ENCODE assay signal across 17 mouse cellular contexts in the genomic region with DNA sequence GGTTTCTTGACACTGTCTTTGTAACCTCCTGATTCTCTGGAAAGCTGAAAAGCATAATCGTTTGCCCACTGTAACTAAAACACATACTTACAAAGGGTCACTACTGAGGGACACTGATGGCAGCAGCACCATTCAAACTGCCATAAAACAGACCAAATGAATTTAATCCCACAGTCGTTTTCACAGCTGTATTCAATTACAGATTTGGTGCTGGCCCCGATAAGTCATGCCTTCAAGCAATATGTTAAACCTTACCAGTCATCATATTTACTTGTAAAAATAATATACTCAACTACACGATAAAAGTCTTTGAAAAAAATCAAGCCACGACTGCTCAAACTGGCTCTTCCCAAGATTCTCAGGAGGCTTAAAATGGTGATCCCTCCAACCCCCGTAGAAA.
A peak's percentile ranks its signal among the peaks of the same experiment; 100 is the strongest.
DNase-seq lines count a peak whose midpoint lies in the region.
"Had no signal": no experiment of that assay in that cellular context is flagged by ENCODE, and none has a peak within 500 bp of the region (broad histone marks: within the 10 kb centered on the region; RNA-seq: fewer than 3 reads in every experiment).

No protein-coding gene starts in this region.

- DNase-seq in embryo, embryonic 11 days: peak; percentile 43
- no peak for DNase-seq in embryo, embryonic 10 days (ENCODE audit: low spot score)
- peak; percentile 48 for DNase-seq in heart, adult 11 months
- DNase-seq in heart, adult 18-20 months: no peak
- peak; percentile 69 for DNase-seq in NIH3T3 (ENCODE audit: low read depth)
- no peak for DNase-seq in neural tube, embryonic 10.5 days (ENCODE audit: extremely low spot score, low spot score)
- no peak for DNase-seq in Muller cell, postnatal 12 days (ENCODE audit: inconsistent ontology term)
- DNase-seq: adrenal gland, adult 8-10 months; adrenal gland, postnatal 14 days; adrenal gland, postnatal 36 days; B cell, adult 2 months; cerebellum, adult 11-12 months; cerebellum, adult 2 months; cerebellum, adult 9-10 months; cerebellum, postnatal 10 days; cerebellum, postnatal 25 days; forebrain, postnatal 0 days had no signal

Comparison
In these comparisons a context has a peak if more than half of its experiments do, and no peak if none do; other contexts are left out.
1. DNase-seq: peak in embryo, embryonic 11 days (single experiment), heart, adult 11 months (single experiment) and NIH3T3 (single experiment); none in embryo, embryonic 10 days (single experiment), heart, adult 18-20 months (0 of 2), neural tube, embryonic 10.5 days (single experiment) and Muller cell, postnatal 12 days (single experiment).